Mouse (Mus musculus): ENCODE results near the gene Prtg. TPM values are rescaled to one million over a fixed set of nuclear protein-coding genes. Genes with fewer than 3 reads are reported as not detected.

The Prtg gene
- not detected for polyA plus RNA-seq (2017; shearing (Covaris generic))

DNA sequence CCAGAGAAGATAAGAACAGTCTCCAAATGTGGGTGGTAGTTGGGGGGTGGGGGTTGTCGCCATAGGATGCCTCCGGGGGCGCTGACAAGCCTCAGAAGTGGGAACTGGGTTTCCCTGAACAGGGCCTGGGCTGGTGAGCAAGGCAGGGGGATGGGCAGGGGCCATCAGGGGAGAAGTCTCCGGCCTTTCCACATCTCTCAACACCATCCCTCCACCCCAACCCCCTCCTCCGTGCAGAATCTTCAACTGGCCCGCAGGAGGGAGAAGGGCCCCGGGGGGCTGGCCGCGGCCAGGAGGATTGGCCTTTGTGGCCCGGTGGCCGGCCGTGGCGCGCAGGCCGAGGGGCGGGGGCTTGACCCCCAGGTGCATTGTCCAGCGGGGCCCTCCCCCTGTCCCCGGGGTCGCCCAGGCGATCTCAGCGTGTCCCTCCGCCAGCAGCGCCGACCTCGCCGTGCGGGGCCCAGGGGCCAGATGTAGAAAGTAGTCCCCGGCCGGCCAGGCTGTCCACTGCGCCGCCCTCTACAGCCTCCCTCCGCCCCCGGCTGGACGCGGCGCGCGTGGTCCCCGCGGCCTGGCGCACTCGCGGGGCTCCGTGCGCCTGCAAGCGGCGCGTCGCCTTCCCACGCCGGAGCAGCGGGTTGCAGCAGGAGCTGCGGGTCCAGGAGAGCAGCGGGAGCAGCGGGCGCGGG, at the start of gene Prtg:
Gene Prtg, plus strand, starts transcription at position 144 of the 689 bp plus-strand sequence.

DNA sequence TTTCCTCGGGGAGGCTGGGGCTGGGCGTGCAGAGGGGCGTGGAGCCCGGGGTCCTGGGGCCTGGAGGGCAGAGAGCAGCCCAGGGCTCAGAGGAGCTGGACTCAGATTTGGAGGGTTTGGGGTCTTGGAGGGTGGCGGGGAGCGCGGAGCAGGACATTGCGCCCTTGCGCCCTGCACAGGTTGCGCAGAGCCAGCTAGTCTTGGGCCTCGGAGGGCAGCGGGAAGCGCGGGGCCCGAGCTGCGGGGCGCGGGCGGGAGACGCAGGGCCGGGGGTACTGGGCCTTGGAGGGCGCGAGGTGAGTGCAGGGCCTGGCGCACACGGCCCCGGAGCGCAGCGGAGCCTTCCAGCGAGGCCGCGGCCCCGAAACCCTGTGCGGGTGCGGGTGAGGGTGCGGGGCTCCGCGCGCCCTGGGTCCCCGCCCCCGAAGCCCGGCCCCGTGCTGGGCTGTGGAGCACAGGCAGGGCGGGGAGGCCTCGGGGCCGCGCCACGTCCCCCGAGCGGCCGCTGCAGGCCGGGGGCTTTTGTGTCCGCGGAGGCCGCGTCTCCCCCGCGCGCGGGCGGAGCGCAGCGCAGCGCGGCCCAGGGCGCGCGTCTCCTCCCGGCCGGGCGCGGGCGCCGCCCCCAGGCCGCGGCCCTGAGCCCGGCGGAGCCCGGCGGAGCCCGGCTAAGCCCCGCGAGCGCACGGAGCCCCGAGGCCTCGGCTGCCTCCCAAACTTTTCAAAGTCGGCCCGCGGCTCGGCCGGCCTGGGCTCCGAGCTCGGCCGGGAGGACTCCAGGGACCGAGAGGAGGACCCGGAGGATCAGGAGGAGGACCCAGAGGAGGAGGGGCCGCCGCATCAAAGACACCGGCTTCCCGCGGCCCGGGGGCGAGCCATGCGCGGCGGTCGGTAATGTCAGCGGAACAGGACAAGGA, 118.6 kb downstream of the Prtg start, which contains the start of gene Pygo1:
Gene Pygo1, plus strand, starts transcription at position 625 of the 914 bp plus-strand sequence.

DNA sequence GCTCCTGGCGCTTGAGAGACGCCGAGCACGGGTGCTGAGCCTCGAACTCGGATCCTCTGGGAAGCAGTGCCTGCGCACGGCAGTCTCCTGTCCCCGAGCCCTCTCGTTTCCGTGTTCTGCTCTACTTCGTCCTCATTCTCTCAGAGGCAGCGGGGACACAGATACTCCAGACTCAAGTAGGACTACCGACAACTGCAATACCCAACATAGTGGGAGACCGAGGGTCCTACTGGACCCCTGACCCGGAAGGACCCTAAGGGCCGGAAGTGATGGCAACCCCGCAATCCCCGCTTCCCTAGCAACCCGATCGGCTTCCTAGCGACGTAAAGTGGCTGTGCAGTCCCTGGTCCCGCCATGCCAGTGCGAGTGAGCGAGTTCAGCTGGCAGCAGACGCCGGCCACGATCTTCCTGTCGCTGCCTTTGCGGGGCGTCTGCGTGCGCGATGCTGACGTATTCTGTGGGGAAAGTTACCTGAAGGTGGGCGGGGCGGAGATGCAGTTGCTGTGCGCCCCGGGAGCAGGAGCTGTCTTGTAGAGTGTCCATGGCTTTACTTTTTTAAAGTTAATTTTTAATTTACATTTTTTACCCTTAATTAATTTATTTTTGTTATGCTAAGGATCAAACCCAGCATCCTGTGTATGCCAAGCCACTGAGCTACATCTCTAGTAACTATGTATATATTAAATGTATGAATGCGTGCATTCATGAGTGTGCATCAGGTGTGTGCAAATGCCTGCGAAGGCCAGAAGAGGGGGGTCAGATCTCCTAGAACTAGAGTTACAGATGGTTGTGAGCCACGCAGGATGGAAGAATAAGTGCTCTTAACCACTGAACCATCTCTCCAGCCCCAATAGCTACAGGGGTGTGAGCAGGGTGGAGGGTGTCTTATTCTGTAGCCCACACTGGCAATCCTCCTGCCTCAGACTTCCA, 152.1 kb downstream of the Prtg start, which contains the start of the genes Dyx1c1 and Gm44503:
Gene Dyx1c1, plus strand, starts transcription at position 265 of the 930 bp plus-strand sequence.
Gene Gm44503, plus strand, starts transcription at position 332 of the 930 bp plus-strand sequence.

Other genes with a start within 250 kb of the Prtg start
- gene Nedd4, start 144.5 kb upstream of the Prtg start, polyA plus RNA-seq (2017; shearing (Covaris generic)): 4.1 TPM
- not detected for gene Pygo1, start 118.8 kb downstream of the Prtg start, polyA plus RNA-seq (2017; shearing (Covaris generic))
- gene Dyx1c1, start 151.9 kb downstream of the Prtg start, polyA plus RNA-seq (2017; shearing (Covaris generic)): 2.9 TPM
- gene Gm44503, start 152.0 kb downstream of the Prtg start, polyA plus RNA-seq (2017; shearing (Covaris generic)): not detected
- 11.0 TPM for gene Ccpg1os, start 178.5 kb downstream of the Prtg start, polyA plus RNA-seq (2017; shearing (Covaris generic))
- gene Ccpg1, start 178.6 kb downstream of the Prtg start, polyA plus RNA-seq (2017; shearing (Covaris generic)): 113 TPM
- 32.2 TPM for gene Pigb, start 233.5 kb downstream of the Prtg start, polyA plus RNA-seq (2017; shearing (Covaris generic))
- 59.9 TPM for gene Rab27a, start 238.0 kb downstream of the Prtg start, polyA plus RNA-seq (2017; shearing (Covaris generic))